Mouse (Mus musculus) R1 (cell line): ENCODE results near the gene Snx19.

Source experiments
- DNase-seq: peaks from one replicate; pipeline ENCODE4 v3.0.0-alpha.2; 2018; ENCODE audit warnings: low read depth, low spot score

Gene Snx19

GRCm38 (mm10) chr9:30484183-30484582 is 57.3 kb downstream of the Snx19 start:
- no peak for DNase-seq

GRCm38 (mm10) chr9:30485161-30485560 is 58.3 kb downstream of the Snx19 start:
- DNase-seq, result no peak

GRCm38 (mm10) chr9:30488384-30488783 is 61.5 kb downstream of the Snx19 start:
- no peak for DNase-seq

GRCm38 (mm10) chr9:30494446-30494845 is 67.5 kb downstream of the Snx19 start:
- DNase-seq, result no peak

- DNase-seq, result no peak
Observed at GRCm38 (mm10) chr9:30508966-30509365, 82.1 kb downstream of the Snx19 start.

- DNase-seq, result peak; percentile 92
Observed at GRCm38 (mm10) chr9:30515953-30516352, 89.0 kb downstream of the Snx19 start.
